Mouse (Mus musculus): ENCODE results near the gene St7l.
"Not testable (repeated sequence)": the region's sequence is repeated elsewhere in the genome, so short reads cannot be mapped to it uniquely, and the experiment has no call there.

St7l gene

DNA sequence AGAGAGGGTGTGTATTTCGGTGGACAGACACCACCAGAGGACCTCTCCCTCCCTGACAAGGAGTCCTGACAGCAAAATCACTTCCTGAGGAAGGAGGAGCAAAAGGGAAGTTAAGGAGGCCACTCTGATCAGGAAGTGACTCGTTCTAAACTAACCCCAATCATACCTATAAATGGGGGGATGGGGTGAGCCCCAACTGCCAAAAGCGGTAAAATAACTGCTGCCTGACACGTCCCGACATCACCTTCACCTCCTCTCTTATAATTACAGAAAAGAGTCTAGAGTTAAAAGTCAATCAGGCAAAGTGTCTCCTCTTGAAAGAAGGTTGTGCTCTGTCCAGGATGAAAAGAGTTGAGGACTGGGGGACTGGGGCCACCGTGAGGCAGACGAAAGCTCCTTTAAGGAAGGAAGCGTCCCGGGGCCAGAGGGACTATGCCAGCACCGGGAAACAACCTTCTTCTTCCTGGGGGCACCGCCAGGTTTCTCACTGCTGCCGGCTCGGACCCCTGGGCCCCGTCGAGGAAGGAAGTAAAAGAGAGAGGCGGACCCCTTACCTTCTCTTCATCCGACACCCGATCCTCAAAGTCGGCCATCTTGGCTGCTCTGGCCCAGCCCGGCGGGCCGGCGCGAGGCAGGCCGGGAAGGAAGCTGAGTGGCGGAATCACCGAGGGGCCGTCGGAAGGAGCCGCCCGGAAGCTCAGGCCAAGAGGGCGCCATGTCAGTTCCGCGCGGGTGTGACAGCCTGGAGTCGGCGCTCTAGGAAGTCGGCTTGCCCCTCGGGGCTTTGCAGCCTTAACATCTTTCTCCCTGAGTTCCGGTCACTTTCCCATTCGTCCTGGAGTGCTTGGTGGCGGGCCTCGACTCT lies at the start of gene St7l, which contains the start of gene Capza1:
St7l (plus strand) TSS at position 220 of the 865 bp plus-strand sequence.
Capza1 (minus strand) TSS at position 720 of the 865 bp plus-strand sequence.
- peak; percentile 74 to 88 for DNase-seq (ENCODE audit: low spot score in 2 of 2)

DNA sequence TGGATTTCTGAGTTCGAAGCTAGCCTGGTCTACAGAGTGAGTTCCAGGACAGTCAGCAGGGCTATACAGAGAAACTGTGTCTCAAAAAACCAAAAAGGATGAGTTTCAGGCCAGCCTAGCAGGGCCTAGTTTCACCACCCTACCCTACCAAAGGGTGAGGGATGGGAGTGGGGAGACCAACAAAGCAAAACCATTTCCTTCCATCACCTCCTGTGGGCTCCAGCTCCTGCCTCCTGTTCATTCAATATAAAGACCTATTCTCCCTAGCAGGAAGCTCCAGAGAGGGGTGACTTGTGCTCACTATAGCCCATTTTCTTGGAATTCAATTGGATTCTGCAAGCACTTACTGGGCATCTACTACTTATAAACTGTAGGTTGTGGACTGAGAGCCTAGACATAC lies 49.1 kb upstream of the St7l start:
- no peak for DNase-seq (ENCODE audit: low spot score in 2 of 2)

DNA sequence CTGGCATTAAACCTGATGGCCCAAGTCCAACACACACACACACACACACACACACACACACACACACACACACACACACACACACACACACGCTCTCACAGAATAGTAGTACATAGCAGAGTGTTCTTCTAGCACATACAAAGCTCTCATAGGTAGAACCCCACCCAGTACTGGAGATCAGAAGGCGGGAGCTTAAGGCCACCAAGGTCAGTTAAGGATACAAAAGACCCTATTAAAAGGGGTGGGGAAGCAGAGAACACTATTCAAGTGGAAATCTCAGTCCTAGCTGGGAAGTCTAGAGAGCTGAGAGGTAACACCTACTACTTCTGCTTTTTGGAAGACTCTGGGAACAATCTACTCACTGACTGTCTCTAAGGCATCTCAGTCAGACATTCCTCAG lies 48.5 kb upstream of the St7l start:
- no peak for DNase-seq (ENCODE audit: low spot score in 2 of 2)

DNA sequence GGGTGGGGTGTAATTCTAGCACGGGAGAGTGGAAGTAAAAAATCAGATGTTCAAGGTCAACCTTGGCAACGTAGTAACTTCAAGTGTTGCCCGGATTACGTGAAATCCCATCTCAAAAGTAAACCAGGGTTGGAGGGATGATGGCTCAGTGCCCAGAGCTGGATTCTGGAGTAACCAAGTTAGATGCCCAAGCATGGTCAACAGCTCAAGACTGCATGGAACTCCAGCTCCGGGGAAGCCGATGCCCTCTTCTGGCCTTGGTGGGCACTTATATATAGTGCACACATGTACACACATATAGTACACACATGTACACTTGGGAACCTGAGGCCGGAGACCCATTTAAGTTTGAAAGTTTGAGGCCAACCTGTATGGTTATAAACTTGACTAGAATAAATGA lies 47.7 kb upstream of the St7l start:
- no peak for DNase-seq (ENCODE audit: low spot score in 2 of 2)

DNA sequence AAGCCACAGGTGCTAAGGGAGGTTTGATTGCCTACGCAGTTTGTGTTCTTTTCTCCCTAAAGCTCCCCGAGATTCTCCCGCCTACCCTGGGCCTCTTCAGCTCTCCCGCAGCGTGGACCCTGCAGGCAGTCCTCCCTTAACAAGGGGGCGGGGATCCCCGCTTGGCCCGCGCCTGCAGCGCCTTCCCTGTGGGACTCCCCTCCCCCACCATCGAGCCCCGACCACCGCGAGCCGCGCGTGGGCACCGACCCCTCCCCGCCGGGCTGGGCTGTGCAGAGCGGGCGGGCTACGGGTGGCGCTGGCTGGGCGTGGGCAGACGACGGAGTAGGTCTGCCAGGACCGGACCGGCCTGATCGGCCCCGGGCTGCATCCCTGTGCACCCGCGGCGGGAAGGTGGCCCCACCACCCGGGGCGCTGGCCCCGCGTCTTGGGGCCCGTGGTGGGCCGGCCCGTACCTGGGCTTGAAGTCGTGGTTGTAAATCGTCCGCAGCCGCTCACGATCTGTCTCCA lies 46.3 kb upstream of the St7l start:
- DNase-seq (ENCODE audit: low spot score in 2 of 2), result peak; percentile 54 to 62

DNA sequence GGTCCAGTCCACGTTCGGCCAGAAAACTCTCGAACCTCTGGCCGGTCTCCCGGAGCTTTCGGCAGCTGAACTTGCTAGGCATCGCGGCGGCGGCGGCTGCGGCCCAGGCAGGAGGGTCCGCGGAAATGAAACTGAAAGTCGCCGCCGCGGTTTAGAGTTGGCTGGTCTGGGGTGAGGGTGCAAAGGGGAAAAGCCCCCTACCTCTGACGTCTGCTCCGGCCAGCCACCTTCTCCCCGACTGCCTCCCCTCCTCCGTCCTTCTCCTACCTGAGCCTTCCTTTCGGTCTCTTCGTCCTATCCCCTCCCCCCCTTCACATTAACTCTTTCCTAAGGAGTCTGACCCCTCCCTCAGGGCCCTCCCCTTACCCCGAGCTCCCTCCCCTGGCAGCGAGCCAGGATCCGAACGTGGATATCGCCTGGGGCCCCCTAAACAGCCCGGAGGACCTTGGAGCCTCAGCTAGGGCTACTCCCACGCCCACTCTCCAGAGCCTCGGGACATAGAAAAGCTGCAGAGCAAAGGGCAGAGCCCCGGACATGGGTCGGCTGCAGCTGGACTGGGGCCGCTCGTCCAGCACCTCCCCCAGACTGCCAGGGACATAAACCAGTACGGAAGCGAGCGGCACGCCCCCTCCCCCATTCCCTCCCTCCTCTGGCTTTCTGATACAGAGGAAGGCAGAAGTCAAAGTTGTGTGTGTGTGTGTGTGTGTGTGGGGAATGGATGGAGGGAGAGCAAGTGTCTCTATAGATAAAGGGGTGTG lies 45.6 kb upstream of the St7l start, which contains the start of gene Mov10:
Mov10 (minus strand) TSS at position 573 of the 758 bp plus-strand sequence.
- DNase-seq (ENCODE audit: low spot score in 2 of 2), result peak; percentile 54 to 55

DNA sequence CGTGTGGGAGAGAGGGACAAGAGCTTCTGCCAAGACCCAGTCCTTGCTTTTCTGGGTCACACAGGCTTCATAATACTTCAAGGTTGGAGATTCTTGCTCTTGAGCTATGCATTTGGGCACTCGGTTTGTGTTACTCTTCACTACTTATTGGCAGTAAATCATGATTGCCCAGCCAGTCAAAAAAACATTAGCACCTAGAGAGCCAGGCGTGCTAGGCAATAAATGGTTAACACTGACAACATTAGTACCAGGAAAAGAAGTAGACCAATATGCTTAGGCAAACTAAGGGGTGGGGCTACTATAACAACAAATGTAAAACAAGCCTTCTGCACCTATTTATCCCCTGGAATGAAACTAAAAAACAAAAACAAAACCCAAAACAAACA lies 45.1 kb upstream of the St7l start:
- DNase-seq (ENCODE audit: low spot score in 2 of 2), result no peak

DNA sequence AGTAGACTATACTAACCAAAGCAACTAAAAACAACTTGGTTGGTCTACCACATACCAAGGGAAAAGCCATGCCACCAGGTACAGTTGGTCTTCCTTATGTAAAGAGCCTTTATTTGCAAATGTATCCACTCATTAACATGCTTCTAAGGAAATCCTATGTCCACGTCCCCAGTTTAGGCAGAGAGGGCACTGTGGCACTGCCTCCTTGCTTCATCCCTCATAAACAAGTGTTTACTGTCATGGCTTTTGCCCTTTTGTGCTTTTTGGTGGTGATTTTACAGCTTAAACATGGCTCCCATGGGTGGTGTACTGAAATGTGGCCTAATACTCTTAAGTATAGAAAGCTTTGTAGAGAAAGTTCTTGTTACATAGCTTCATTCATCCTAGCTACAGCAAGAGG lies 43.4 kb upstream of the St7l start:
- no peak for DNase-seq (ENCODE audit: low spot score in 2 of 2)

DNA sequence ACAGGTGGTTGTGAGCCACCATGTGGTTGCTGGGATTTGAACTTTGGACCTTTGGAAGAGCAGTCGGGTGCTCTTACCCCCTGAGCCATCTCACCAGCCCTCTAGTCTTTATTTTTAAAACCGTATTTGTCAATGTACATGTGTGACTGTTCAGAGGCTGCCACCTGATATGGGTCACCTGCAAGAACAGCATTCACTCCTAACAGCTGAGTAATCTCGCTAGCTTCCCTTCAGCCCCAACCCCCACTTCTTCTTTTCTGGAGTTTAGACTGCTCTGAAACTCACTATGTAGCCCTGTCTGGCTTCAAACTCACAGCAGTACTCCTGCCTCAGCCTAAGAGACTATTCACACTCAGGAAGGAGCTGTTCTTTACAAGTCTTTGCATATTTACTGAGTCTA lies 41.4 kb upstream of the St7l start:
- no peak for DNase-seq (ENCODE audit: low spot score in 2 of 2)

DNA sequence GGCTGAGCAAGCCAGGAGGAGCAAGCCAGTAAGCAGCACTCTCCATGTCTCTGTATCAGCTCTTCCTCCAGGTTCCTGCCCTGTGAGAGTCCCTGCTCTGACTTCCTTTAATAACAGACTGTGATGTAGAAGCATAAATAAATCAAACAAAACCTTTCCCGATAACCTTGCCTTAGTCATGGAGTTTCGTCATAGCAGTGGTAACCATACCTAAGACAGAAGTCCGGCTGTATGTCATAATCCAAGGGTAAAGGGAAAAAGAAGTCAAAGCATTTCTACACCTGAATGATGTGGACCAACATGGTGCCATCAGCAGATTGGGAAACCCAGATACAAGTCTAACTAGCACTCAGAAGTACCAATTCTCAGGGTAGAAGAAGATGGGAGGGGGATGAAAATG lies 28.0 kb upstream of the St7l start:
- no peak for DNase-seq (ENCODE audit: low spot score in 2 of 2)

DNA sequence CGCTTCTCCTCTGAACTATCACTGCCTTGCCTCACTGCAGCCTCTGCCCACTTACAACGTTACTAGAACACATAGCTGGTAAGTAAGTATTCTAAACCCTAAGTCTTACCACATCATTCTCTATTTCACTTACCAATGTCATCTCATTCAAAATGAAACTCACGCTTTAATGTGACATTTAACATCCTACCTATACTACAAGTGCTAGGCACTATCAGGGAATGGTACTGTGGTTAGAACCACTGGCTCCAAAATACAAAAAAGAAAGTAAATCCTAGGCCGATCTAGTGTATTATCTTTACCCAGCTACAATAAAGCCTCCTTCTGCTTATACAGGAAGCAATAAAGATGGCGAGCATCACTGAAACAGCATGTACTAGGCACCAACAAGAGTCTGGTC lies 22.8 kb upstream of the St7l start:
- no peak for DNase-seq (ENCODE audit: low spot score in 2 of 2)

DNA sequence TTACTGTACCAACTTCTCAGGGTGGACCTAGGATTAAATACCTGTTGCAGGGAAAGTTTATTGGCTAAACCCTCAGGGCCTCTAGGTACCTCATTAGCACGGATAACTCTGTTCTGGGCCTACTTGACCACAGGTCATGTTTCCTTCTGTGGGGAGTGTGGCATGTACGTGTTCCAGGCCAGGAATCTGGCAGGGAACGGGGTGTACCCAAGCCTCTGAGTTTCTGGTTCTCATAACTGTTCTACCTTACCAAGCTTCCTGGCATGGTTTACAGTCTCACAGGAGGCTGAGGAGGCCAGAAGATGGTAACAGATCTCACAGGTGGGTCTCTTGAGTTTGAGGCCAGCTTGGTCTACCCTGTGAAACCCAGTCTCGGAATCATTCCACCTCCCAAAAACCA lies 17.2 kb upstream of the St7l start:
- no peak for DNase-seq (ENCODE audit: low spot score in 2 of 2)

DNA sequence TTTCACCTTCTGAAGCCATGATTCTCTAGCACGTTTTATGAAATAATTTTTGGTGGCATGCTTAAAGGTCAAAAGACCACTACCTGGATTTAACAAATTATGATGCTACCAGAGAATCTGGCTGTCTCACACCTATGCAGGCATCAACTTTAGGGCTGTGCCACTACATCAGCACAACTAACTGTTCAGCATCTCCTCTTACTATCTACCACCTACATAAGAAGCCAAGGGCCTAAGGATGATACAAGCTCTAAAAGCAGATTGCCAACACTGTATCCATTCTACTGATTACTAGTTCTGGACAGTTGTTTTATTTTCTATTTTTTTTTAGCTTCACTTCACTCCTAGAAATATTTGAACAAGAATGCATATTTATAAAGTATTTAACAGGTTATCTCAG lies 9.3 kb upstream of the St7l start:
- no peak for DNase-seq (ENCODE audit: low spot score in 2 of 2)

DNA sequence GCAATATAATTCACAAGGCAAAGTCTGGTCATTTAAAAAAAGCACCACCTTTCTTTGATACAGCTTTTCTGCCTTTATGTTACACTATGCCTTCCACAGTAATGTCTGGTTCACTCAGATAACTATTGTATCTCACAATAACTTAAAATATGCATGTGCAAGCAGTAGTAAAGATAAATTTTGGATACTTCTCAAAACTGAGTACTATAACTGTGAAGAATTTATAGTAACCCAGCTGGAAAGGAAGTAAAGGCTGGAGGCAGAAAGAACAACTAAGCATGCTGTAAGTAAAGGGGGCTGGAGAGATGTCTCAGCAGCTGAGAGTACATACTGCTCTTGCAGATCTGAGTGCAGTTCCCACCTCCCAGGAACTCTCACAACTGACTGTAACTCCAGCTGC lies 8.9 kb upstream of the St7l start:
- no peak for DNase-seq (ENCODE audit: low spot score in 2 of 2)

DNA sequence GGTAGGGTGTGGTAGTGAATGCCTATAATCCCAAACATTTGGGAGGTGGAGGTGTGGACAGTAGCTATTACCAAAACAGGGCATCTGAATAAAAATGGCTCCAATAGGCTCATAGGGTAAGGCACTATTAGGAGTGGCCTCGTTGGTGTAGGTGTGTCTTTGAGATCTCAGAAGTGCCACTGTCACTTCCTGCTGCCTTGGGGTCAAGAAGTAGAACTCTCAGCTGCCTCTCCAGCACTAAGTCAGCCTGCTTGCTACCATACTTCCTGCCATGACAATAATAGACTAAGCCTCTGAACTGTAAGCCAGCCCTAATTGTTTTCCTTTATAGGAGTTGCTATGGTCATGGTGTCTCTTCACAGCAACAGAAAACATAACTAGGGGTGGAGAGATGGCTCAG lies 7.7 kb upstream of the St7l start:
- no peak for DNase-seq (ENCODE audit: low spot score in 2 of 2)

DNA sequence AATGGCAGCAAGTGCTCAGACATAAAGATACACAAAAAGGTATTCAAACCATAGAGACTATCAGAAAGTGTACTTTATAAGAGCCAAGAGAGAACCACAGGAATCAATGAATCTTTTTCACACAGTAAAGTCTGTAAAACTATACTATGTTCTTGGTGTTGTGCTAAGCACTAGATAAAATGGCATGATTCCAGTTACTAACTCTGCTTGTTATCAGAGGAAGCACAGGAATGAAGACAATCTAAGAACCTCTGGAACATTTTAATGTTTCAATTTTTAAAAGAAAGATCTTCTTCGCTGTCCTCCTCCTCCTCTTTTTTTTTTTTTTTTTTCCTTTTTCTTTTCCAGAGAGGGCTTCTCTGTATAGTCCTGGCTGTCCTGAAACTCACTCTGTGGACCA lies 5.2 kb upstream of the St7l start:
- no peak for DNase-seq (ENCODE audit: low spot score in 2 of 2)

DNA sequence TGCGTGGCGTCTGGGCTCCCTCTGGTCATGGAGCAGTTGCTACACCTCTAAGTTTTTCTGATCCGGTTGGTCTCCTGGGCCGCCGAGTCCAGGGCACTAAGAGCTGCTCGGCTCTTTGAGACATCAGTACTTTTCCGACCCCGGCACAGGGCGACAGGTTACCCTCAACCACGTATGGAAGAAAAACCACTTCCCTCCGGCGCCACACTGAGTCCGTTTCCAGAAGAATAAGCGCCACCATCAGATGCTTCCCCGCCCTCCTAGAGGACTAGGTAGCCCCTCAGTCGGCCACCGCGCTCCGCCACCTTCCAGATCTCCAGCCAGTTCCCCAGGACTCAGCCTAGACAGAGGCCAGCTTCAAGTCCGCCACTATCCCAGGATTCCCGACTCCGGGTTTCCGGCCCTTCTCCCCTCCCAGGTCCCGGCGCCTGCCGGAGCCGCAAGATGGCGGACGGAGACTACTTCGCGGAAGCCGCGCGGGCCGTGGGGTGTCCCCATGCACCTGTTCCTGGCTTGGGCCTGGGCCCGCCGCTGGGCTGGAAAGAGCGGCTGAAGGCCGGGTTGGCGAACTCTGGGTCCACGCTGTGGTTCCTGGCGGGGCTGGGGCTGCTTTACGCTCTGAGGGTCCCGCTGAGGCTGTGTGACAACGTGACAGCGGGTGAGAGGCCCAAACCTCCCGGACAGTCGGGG lies 991 bp downstream of the St7l start:
- DNase-seq (ENCODE audit: low spot score in 2 of 2), result peak; percentile 75 to 87

DNA sequence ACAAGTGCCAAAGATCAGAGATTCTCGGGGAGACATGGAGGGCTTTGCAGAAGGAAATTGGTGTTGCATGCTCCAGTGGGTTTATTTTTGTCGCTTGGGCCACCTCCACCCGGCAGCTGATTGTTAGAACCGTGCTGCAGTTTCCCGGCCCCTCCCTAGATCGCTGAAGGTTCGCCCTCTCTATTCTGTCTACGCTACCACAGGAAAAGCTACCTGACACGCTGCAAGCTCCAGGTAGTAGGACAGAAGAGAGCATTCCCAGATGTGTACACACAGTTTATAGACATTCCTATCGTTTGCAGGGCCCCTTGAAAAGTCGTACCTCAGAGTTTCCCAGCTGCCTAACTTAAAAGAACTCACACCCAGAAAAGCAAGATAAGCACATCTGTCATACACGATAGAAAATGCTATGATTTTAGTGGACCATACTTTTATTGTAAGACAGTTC lies 1.6 kb downstream of the St7l start:
- no peak for DNase-seq (ENCODE audit: low spot score in 2 of 2)

DNA sequence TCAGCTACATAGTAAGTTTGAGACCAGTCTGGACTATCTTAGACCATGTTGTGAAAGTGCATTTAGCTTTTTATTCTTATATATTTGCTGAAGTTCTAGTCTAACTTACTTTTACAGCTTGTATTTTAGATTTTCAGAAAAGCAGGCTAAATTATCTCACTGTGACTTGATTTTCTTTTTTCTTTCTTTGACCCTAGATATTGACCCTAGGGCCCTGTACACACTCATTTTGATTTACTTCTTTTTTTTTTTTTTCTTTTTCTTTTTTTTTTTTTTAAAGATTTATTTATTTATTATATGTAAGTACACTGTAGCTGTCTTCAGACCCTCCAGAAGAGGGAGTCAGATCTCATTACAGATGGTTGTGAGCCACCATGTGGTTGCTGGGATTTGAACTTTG lies 2.9 kb downstream of the St7l start:
- not testable (repeated sequence) for DNase-seq (ENCODE audit: low spot score in 2 of 2)

DNA sequence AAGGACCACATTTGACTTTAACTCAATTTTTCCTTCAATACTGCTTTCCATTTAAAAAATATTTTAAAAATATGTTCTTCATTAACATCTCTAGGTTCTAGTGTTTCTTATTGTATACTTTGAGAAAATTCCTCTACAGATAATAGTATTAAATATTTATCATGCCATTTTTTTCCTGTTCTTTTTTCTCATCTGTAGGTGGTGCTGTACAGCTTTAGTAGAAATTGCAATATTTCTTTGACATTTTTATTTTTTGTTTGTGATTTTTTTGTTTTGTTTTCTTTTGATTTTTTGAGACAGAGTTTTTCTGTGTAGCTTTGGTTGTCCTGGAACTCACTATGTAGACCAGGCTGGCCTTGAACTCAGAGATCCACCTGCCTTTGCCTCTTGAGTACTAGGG lies 5.8 kb downstream of the St7l start:
- DNase-seq (ENCODE audit: low spot score in 2 of 2), result no peak

DNA sequence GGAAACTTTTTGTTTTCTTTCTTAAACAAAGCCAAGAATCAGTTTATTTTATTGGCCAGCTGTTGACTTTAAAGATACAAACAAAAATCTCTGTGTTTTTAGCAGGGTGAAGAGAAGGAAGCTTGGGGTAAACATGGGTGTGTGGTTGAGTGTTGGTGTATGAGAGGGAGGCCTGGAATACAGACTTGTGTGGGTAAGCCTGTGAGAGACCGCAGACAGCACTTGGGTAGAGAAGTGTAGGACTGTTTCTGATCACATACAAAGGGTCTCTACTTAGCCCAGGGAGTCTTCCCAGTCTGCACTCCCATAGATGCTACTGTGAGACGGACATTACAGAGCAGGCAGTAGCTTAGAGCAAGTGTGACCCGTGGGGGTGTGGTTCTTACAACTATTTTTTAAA lies 24.8 kb downstream of the St7l start:
- no peak for DNase-seq (ENCODE audit: low spot score in 2 of 2)

DNA sequence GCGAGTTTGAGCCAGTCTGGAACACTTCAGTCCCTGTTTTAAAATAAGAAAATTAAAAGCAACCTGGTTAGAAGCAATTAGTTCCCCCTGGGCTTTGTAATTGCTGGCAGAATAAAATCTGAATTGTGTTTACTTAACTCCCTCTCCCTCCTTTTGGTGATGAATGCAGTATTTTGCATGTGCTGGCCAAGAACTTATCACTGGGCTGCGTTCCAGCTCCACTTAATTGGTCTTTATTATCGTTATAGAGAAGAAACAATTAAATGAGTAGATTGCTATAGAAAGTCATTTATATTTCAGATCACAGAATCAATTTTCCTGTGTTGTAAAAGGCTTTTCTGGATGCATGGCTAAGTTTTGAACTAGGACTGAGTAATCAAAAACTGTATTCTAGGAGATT lies 32.3 kb downstream of the St7l start:
- no peak for DNase-seq (ENCODE audit: low spot score in 2 of 2)

All from frontal cortex, postnatal 10 days (tissue).